Mouse (Mus musculus) heart, adult 2 months (tissue): ENCODE measurements around the gene Hist2h3c2. TPM values are rescaled to one million over a fixed set of nuclear protein-coding genes. Genes with fewer than 3 reads are reported as not detected.
"Not testable (repeated sequence)": the region's sequence is repeated elsewhere in the genome, so short reads cannot be mapped to it uniquely, and the experiment has no call there.

Experiments used
- DNase-seq, 2 experiments: peaks; one replicate each; pipeline ENCODE4 v3.0.0; 2021
- H3K27ac ChIP-seq: fragments of 200-600 bp; 2 replicates; pipeline ENCODE4 v1.8.1; 2022
- H3K27me3 ChIP-seq: fragments of 200-500 bp; 2 replicates; pipeline ENCODE4 v1.6.1; 2012; ENCODE audit warnings: mild to moderate bottlenecking, low read length, inconsistent platforms, mixed read lengths; ENCODE audit not compliant: control insufficient read depth, insufficient read depth
- H3K36me3 ChIP-seq: fragments of 200-500 bp; 2 replicates; pipeline ENCODE4 v1.6.1; 2012; ENCODE audit warnings: low read length, inconsistent platforms; ENCODE audit not compliant: control insufficient read depth, insufficient read depth
- H3K4me1 ChIP-seq: fragments of 200-500 bp; 2 replicates; pipeline ENCODE4 v1.6.1; 2011; ENCODE audit warnings: low read length; ENCODE audit not compliant: control insufficient read depth, insufficient read depth
- H3K4me3 ChIP-seq: fragments of 200-600 bp; 2 replicates; pipeline ENCODE4 v1.8.1; 2022
- H3K79me2 ChIP-seq: fragments of 200-500 bp; replicated peaks from 2 replicates; pipeline ENCODE4 v1.6.1; 2012; ENCODE audit warnings: mild to moderate bottlenecking, inconsistent platforms, low read length, moderate library complexity, mixed read lengths; ENCODE audit not compliant: control insufficient read depth, insufficient read depth
- H3K9ac ChIP-seq: fragments of 200-500 bp; 2 replicates; pipeline ENCODE4 v1.6.1; 2012; ENCODE audit warnings: low read depth, mild to moderate bottlenecking, control low read depth, inconsistent platforms, low read length, mixed read lengths
- CTCF ChIP-seq: fragments of 200-600 bp; IDR thresholded peaks from 2 replicates; pipeline ENCODE4 v1.8.1; 2022; ENCODE audit warnings: antibody characterized with exemption, mild to moderate bottlenecking, moderate library complexity
- EP300 ChIP-seq: fragments of 200-500 bp; IDR thresholded peaks from 2 replicates; pipeline ENCODE4 v1.6.1; 2011; ENCODE audit warnings: low read depth, low read length, control low read depth; ENCODE audit not compliant: insufficient read depth
- POLR2A ChIP-seq: fragments of 200-500 bp; IDR thresholded peaks from 2 replicates; pipeline ENCODE4 v1.6.1; 2011; ENCODE audit warnings: mild to moderate bottlenecking, low read depth, low read length, control low read depth; ENCODE audit not compliant: insufficient read depth
- WGBS: fragments of 180-500 bp; shearing (Covaris S2); methylation state at CpG from one replicate; pipeline ENCODE4 v1.1.7; 2018; 5-methylcytosine and 5-hydroxymethylcytosine counted together
- intact Hi-C: fragments of 180-260 bp; cut with DNase I; formaldehyde crosslinking; loops from one replicate; pipeline ENCODE4 v1.15.1; 2025
- polyA plus RNA-seq: library from polyadenylated mRNA; depleted of rRNA; stranded (reverse); fragments of >200 nt; gene quantifications from 2 replicates; pipeline ENCODE4 v1.2.3, GENCODE M21; 2012
- total RNA-seq, 2 experiments: library from RNA; stranded (reverse); gene quantifications; 2 replicates each; pipeline ENCODE4 v1.2.3; 2021

Gene Hist2h3c2
- total and polyA plus RNA-seq, 3 experiments, result 5.5 to 9.2 (median 6.2) TPM

DNA sequence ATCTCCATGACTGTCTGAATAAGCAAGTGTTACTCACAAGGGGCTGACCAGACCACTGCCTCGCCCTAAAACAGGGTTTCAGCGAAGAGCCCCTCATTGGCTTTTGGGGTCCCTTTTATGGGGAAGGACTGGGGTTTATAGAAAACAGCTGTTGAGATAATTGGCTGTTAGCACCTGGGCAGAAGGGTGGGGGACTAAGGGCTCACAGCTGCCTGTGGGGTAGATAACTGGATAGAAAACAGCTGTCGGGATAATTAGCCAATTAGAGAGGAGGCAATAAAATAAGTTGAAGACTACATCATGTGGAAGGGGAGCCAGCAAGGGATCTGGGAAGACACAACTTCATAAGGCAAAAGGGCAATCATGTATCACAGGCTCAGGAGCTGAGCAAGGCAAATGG lies 12.0 kb upstream of the Hist2h3c2 start:
- H3K36me3 ChIP-seq, result peaks cover 2% of the 10 kb centered on the region; the same call in 1 of the 2 replicates
- 71% methylated on average over 3 of the region's 3 CpGs for WGBS

GRCm38 (mm10) chr3:96249034-96249345 lies 10.1 kb upstream of the Hist2h3c2 start:
- no peaks in the 10 kb centered on the region for H3K27me3 ChIP-seq
- H3K4me3 ChIP-seq, result no peak overlapping the region
- H3K27ac ChIP-seq, result no peak overlapping the region
- intact Hi-C loops, result loop anchor here (1.0 kb wide), 1 partner anchor 10 kb away; no protein-coding TSS in a partner anchor
- TF ChIP-seq EP300, result no peak
- WGBS, result 63% methylated on average over 4 of the region's 4 CpGs
- peaks cover 2% of the 10 kb centered on the region; the same call in 1 of the 2 replicates for H3K36me3 ChIP-seq
- H3K4me1 ChIP-seq, result peaks cover 3% of the 10 kb centered on the region
- no peaks in the 10 kb centered on the region for H3K79me2 ChIP-seq
- no peak for DNase-seq
- no peak overlapping the region for H3K9ac ChIP-seq

More for the DNA sequence above, 12.0 kb upstream of the Hist2h3c2 start:
- Histone ChIP-seq H3K4me1 (no peaks in the 10 kb centered on the region), H3K79me2 (no peaks in the 10 kb centered on the region), H3K27ac (no peak overlapping the region), H3K4me3 (no peak overlapping the region), H3K9ac (no peak overlapping the region), H3K27me3 (no peaks in the 10 kb centered on the region)
- DNase-seq, result no peak
- TF ChIP-seq EP300, result no peak
- TF ChIP-seq POLR2A, result no peak
- no peak for TF ChIP-seq CTCF
- intact Hi-C loops, result no loop called here

- Histone ChIP-seq H3K27ac (no peak overlapping the region), H3K9ac (no peak overlapping the region), H3K4me3 (no peak overlapping the region), H3K4me1 (peaks cover 5% of the 10 kb centered on the region), H3K36me3 (peaks cover 7% of the 10 kb centered on the region), H3K27me3 (no peaks in the 10 kb centered on the region), H3K79me2 (no peaks in the 10 kb centered on the region)
- no peak for DNase-seq
- WGBS, result 58% methylated on average over 6 of the region's 6 CpGs
- no peak for TF ChIP-seq CTCF
- TF ChIP-seq POLR2A, result no peak
- TF ChIP-seq EP300, result no peak
- intact Hi-C loops, result loop anchor here (1.0 kb wide), 1 partner anchor 11 kb away; no protein-coding TSS in a partner anchor
Observed at GRCm38 (mm10) chr3:96248141-96249033, 9.5 kb upstream of the Hist2h3c2 start.

DNA sequence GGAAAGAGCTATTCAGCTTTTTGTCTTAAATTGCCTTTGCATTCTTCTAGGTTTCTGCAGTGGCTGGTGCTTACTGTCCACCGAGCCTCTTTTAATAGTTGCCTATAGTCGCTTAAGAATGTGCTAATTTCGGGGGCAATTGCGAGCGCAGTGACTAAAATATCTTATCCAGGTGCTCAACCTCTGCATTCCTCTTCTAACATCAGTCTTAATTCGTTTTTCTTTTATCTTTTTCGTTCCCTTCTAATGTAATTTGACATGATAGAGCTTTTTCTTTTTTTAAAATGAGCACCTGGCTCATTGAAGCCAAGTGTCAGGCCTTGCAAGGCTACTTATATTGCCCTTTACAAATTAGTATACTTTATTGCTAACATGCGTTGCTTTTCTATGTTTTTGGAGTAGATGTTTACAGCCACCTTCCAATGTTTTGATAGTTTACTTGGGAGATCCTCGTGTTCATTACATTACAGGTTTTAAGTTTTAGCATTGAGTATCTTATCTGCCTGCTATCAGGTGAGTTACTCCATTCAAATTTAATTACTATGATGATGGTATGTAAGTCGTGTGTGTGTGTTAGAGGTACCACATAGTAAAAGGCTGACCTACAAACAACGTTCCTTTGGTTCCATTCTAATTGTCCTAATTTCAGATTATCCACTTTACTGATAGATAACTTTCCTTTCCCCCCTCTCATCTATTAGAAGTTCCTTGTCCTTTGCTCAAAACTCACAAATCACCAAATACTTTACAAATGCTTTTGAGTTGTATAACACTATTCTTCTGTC lies 8.6 kb upstream of the Hist2h3c2 start:
- no peaks in the 10 kb centered on the region for H3K79me2 ChIP-seq
- H3K36me3 ChIP-seq, result peaks cover 8% of the 10 kb centered on the region
- no peak overlapping the region for H3K27ac ChIP-seq
- DNase-seq, result no peak
- H3K4me3 ChIP-seq, result no peak overlapping the region
- no peak for TF ChIP-seq CTCF
- no peak overlapping the region for H3K9ac ChIP-seq
- intact Hi-C loops, result no loop called here
- H3K27me3 ChIP-seq, result no peaks in the 10 kb centered on the region
- H3K4me1 ChIP-seq, result peaks cover 5% of the 10 kb centered on the region
- 45% methylated on average over 11 of the region's 11 CpGs for whole genome bisulfite sequencing

- H3K79me2 ChIP-seq, intact Hi-C loops, H3K27me3 ChIP-seq, H3K27ac ChIP-seq, H3K36me3 ChIP-seq, H3K4me1 ChIP-seq: not testable (repeated sequence)
- peak within 1 kb of the TSS; percentile 30; the same call in 1 of the 2 replicates for H3K4me3 ChIP-seq
- DNase-seq, result peak in 1 of 2 experiments; percentile 25
- WGBS, result 0% methylated on average over 5 of the region's 47 CpGs
- peak within 1 kb of the TSS; percentile 78 for H3K9ac ChIP-seq
Observed at GRCm38 (mm10) chr3:96246427-96246856, 7.5 kb upstream of the Hist2h3c2 start, which contains the start of gene Hist2h3c1. Hist2h3c1 (plus strand) TSS chr3:96246685.

DNA sequence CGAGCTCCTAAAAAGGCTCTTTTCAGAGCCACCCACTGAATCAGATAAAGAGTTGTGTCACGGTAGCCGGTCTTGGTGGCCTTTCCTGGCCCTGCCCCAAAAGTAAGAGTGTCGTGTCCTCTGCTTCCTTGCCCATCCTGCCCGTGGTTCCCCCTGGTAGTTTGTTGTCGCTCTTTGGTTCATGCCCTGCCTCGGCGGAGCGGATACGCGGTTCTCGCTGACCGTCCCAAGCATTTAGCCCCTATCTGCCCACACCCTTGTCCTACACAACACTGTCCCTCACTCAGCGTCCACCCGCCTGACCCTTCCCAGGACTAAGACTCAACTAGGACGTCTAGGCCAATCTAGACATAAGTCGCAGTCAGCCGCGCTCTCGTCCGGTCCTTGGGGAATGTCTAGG lies 7.1 kb upstream of the Hist2h3c2 start:
- under 1% methylated on average over 10 of the region's 21 CpGs for WGBS
- H3K4me1 ChIP-seq, intact Hi-C loops, H3K27me3 ChIP-seq, DNase-seq, H3K36me3 ChIP-seq, H3K79me2 ChIP-seq, H3K27ac ChIP-seq: not testable (repeated sequence)
- peak overlapping the region; percentile 78 for H3K9ac ChIP-seq
- H3K4me3 ChIP-seq, result peak overlapping the region; percentile 30; the same call in 1 of the 2 replicates
